Mouse (Mus musculus): ENCODE data around the gene 4933411K16Rik. TPM values are rescaled to one million over a fixed set of nuclear protein-coding genes. Genes with fewer than 3 reads are reported as not detected.
"Not testable (repeated sequence)": the region's sequence is repeated elsewhere in the genome, so short reads cannot be mapped to it uniquely, and the experiment has no call there.

The 4933411K16Rik gene
- polyA plus RNA-seq, 1 experiment from 2014 or later = not detected

DNA sequence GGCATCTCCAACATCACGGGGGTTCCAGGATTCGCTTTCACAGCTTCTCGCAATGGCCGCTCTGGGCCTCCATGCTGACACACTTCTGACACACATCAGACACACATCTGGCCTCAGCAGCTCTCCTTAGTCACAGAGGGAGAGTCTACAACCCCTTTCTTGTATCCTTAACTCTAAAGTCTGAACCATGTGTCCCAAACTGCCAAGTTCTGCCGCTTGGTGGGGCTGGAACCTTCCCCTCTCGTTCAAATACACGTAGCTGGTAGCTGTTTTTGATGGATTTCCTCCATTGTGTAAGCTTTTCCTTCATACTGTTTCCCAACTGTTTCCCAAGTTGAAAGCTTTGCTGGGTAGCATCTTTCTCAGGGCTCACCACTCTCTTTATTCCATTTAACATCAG, 19.2 kb downstream of the 4933411K16Rik start:
- no peak for ATAC-seq (ENCODE audit: low read depth)
- H3K4me1 ChIP-seq (replicated peaks; ENCODE audit: control insufficient read depth, insufficient read depth, low read length) = no peaks in the 10 kb centered on the region
- H3K9me3 ChIP-seq (ENCODE audit: control insufficient read depth, low read length) = no peaks in the 10 kb centered on the region
- no peak overlapping the region for H3K4me2 ChIP-seq (ENCODE audit: low read depth, low read length)
- H3K27me3 ChIP-seq (ENCODE audit: control insufficient read depth, insufficient read depth, low read depth, low read length) = no peaks in the 10 kb centered on the region
- no peak overlapping the region for H3K9ac ChIP-seq (ENCODE audit: low read length)
- 68% methylated on average over 7 of the region's 7 CpGs for WGBS
- no peak overlapping the region for H3K27ac ChIP-seq (ENCODE audit: low read length)
- no peaks in the 10 kb centered on the region for H3K36me3 ChIP-seq (ENCODE audit: control insufficient read depth, insufficient read depth, low read length)
- no peak overlapping the region for H3K4me3 ChIP-seq (ENCODE audit: low read length)

GRCm38 (mm10) chr19:42071886-42072608, 20.0 kb downstream of the 4933411K16Rik start:
- H3K36me3 ChIP-seq (ENCODE audit: control insufficient read depth, insufficient read depth, low read length) = no peaks in the 10 kb centered on the region
- H3K9me3 ChIP-seq (ENCODE audit: control insufficient read depth, low read length) = no peaks in the 10 kb centered on the region
- H3K9ac ChIP-seq (ENCODE audit: low read length) = no peak overlapping the region
- no peaks in the 10 kb centered on the region for H3K27me3 ChIP-seq (ENCODE audit: control insufficient read depth, insufficient read depth, low read depth, low read length)
- H3K27ac ChIP-seq (ENCODE audit: low read length) = no peak overlapping the region
- no peak overlapping the region for H3K4me2 ChIP-seq (ENCODE audit: low read depth, low read length)
- no peaks in the 10 kb centered on the region for H3K4me1 ChIP-seq (replicated peaks; ENCODE audit: control insufficient read depth, insufficient read depth, low read length)
- H3K4me3 ChIP-seq (ENCODE audit: low read length) = no peak overlapping the region
- WGBS = 67% methylated on average over 15 of the region's 15 CpGs
- no peak for ATAC-seq (ENCODE audit: low read depth)

GRCm38 (mm10) chr19:42072802-42073201, 20.8 kb downstream of the 4933411K16Rik start:
- Histone ChIP-seq H3K4me1 (replicated peaks; ENCODE audit: control insufficient read depth, insufficient read depth, low read length) (no peaks in the 10 kb centered on the region), H3K27ac (ENCODE audit: low read length) (no peak overlapping the region), H3K27me3 (ENCODE audit: control insufficient read depth, insufficient read depth, low read depth, low read length) (no peaks in the 10 kb centered on the region), H3K4me3 (ENCODE audit: low read length) (no peak overlapping the region), H3K4me2 (ENCODE audit: low read depth, low read length) (no peak overlapping the region), H3K9ac (ENCODE audit: low read length) (no peak overlapping the region), H3K36me3 (ENCODE audit: control insufficient read depth, insufficient read depth, low read length) (no peaks in the 10 kb centered on the region), H3K9me3 (ENCODE audit: control insufficient read depth, low read length) (no peaks in the 10 kb centered on the region)
- ATAC-seq (ENCODE audit: low read depth) = no peak
- WGBS = 65% methylated on average over 7 of the region's 7 CpGs

DNA sequence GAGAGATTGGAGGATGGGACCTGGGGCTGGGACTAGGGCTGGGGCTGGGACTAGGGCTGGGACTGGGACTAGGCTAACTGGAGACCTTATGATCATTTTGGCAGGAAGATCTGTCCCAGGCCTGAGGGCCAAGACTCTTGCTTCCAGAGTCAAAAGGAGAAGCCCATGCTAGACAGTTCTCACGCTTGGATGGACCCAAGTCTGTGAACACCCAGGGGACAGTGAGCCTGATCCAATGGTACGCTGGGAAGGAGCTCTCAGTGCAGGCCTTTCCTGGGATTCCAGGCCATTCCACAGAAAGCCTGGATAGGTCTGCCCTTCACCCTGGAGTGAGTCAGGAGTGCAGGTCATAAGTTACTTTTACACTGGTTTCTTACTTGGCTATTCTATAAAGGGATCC, 23.0 kb downstream of the 4933411K16Rik start:
- no peaks in the 10 kb centered on the region for H3K9me3 ChIP-seq (ENCODE audit: control insufficient read depth, low read length)
- 82% methylated on average over 2 of the region's 2 CpGs for WGBS
- H3K36me3 ChIP-seq (ENCODE audit: control insufficient read depth, insufficient read depth, low read length) = no peaks in the 10 kb centered on the region
- no peak overlapping the region for H3K27ac ChIP-seq (ENCODE audit: low read length)
- no peak overlapping the region for H3K9ac ChIP-seq (ENCODE audit: low read length)
- no peak for ATAC-seq (ENCODE audit: low read depth)
- H3K4me3 ChIP-seq (ENCODE audit: low read length) = no peak overlapping the region
- H3K27me3 ChIP-seq (ENCODE audit: control insufficient read depth, insufficient read depth, low read depth, low read length) = no peaks in the 10 kb centered on the region
- no peaks in the 10 kb centered on the region for H3K4me1 ChIP-seq (replicated peaks; ENCODE audit: control insufficient read depth, insufficient read depth, low read length)
- no peak overlapping the region for H3K4me2 ChIP-seq (ENCODE audit: low read depth, low read length)

GRCm38 (mm10) chr19:42075992-42076391, 23.9 kb downstream of the 4933411K16Rik start:
- no peak overlapping the region for H3K4me2 ChIP-seq (ENCODE audit: low read depth, low read length)
- ATAC-seq (ENCODE audit: low read depth) = no peak
- no peaks in the 10 kb centered on the region for H3K9me3 ChIP-seq (ENCODE audit: control insufficient read depth, low read length)
- H3K27ac ChIP-seq (ENCODE audit: low read length) = no peak overlapping the region
- H3K36me3 ChIP-seq (ENCODE audit: control insufficient read depth, insufficient read depth, low read length) = no peaks in the 10 kb centered on the region
- no peak overlapping the region for H3K9ac ChIP-seq (ENCODE audit: low read length)
- H3K4me1 ChIP-seq (replicated peaks; ENCODE audit: control insufficient read depth, insufficient read depth, low read length) = no peaks in the 10 kb centered on the region
- 90% methylated on average over 16 of the region's 16 CpGs for whole genome bisulfite sequencing
- no peaks in the 10 kb centered on the region for H3K27me3 ChIP-seq (ENCODE audit: control insufficient read depth, insufficient read depth, low read depth, low read length)
- no peak overlapping the region for H3K4me3 ChIP-seq (ENCODE audit: low read length)

GRCm38 (mm10) chr19:42078566-42078965, 26.5 kb downstream of the 4933411K16Rik start:
- H3K27me3 ChIP-seq (ENCODE audit: control insufficient read depth, insufficient read depth, low read depth, low read length) = no peaks in the 10 kb centered on the region
- no peak for ATAC-seq (ENCODE audit: low read depth)
- H3K27ac ChIP-seq (ENCODE audit: low read length) = no peak overlapping the region
- no peaks in the 10 kb centered on the region for H3K4me1 ChIP-seq (replicated peaks; ENCODE audit: control insufficient read depth, insufficient read depth, low read length)
- no peak overlapping the region for H3K4me3 ChIP-seq (ENCODE audit: low read length)
- no peak overlapping the region for H3K4me2 ChIP-seq (ENCODE audit: low read depth, low read length)
- no peak overlapping the region for H3K9ac ChIP-seq (ENCODE audit: low read length)
- 80% methylated on average over 8 of the region's 8 CpGs for WGBS
- no peaks in the 10 kb centered on the region for H3K9me3 ChIP-seq (ENCODE audit: control insufficient read depth, low read length)
- no peaks in the 10 kb centered on the region for H3K36me3 ChIP-seq (ENCODE audit: control insufficient read depth, insufficient read depth, low read length)

DNA sequence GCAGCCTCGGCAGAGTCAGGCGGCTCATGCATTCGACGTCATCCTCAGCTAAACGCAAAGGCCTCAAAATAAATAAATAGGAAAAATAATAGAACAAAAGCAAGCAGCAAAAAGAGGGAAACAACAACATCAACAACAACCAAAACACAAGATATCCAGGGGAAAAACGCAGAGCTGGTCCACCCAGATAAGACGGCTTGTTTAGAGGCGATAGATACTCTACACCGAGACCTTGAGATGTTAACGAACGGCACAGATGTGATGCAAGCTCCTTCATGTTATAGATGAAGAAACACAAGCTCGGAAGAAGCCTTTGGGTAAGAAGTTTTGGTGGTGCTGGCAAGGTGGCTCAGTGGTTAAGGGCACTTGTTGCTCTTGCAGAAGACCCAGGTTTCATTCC, 27.0 kb downstream of the 4933411K16Rik start:
- Histone ChIP-seq H3K9ac (ENCODE audit: low read length) (no peak overlapping the region), H3K4me2 (ENCODE audit: low read depth, low read length) (no peak overlapping the region), H3K4me1 (replicated peaks; ENCODE audit: control insufficient read depth, insufficient read depth, low read length) (no peaks in the 10 kb centered on the region), H3K9me3 (ENCODE audit: control insufficient read depth, low read length) (no peaks in the 10 kb centered on the region), H3K27ac (ENCODE audit: low read length) (no peak overlapping the region), H3K36me3 (ENCODE audit: control insufficient read depth, insufficient read depth, low read length) (no peaks in the 10 kb centered on the region), H3K4me3 (ENCODE audit: low read length) (no peak overlapping the region), H3K27me3 (ENCODE audit: control insufficient read depth, insufficient read depth, low read depth, low read length) (no peaks in the 10 kb centered on the region)
- WGBS = 95% methylated on average over 12 of the region's 12 CpGs
- no peak for ATAC-seq (ENCODE audit: low read depth)

GRCm38 (mm10) chr19:42079950-42080349, 27.9 kb downstream of the 4933411K16Rik start:
- Histone ChIP-seq H3K27me3 (ENCODE audit: control insufficient read depth, insufficient read depth, low read depth, low read length) (no peaks in the 10 kb centered on the region), H3K9me3 (ENCODE audit: control insufficient read depth, low read length) (no peaks in the 10 kb centered on the region), H3K27ac (ENCODE audit: low read length) (no peak overlapping the region), H3K9ac (ENCODE audit: low read length) (no peak overlapping the region), H3K4me1 (replicated peaks; ENCODE audit: control insufficient read depth, insufficient read depth, low read length) (no peaks in the 10 kb centered on the region), H3K4me2 (ENCODE audit: low read depth, low read length) (no peak overlapping the region), H3K36me3 (ENCODE audit: control insufficient read depth, insufficient read depth, low read length) (no peaks in the 10 kb centered on the region), H3K4me3 (ENCODE audit: low read length) (no peak overlapping the region)
- WGBS = 75% methylated on average over 5 of the region's 5 CpGs
- no peak for ATAC-seq (ENCODE audit: low read depth)

GRCm38 (mm10) chr19:42080469-42080868, 28.4 kb downstream of the 4933411K16Rik start:
- H3K4me3 ChIP-seq (ENCODE audit: low read length) = no peak overlapping the region
- H3K4me2 ChIP-seq (ENCODE audit: low read depth, low read length) = no peak overlapping the region
- peaks cover 1% of the 10 kb centered on the region for H3K4me1 ChIP-seq (replicated peaks; ENCODE audit: control insufficient read depth, insufficient read depth, low read length)
- H3K27me3 ChIP-seq (ENCODE audit: control insufficient read depth, insufficient read depth, low read depth, low read length) = no peaks in the 10 kb centered on the region
- no peaks in the 10 kb centered on the region for H3K36me3 ChIP-seq (ENCODE audit: control insufficient read depth, insufficient read depth, low read length)
- H3K27ac ChIP-seq (ENCODE audit: low read length) = no peak overlapping the region
- no peak overlapping the region for H3K9ac ChIP-seq (ENCODE audit: low read length)
- H3K9me3 ChIP-seq (ENCODE audit: control insufficient read depth, low read length) = no peaks in the 10 kb centered on the region
- ATAC-seq (ENCODE audit: low read depth) = no peak
- WGBS = 80% methylated on average over 11 of the region's 11 CpGs

DNA sequence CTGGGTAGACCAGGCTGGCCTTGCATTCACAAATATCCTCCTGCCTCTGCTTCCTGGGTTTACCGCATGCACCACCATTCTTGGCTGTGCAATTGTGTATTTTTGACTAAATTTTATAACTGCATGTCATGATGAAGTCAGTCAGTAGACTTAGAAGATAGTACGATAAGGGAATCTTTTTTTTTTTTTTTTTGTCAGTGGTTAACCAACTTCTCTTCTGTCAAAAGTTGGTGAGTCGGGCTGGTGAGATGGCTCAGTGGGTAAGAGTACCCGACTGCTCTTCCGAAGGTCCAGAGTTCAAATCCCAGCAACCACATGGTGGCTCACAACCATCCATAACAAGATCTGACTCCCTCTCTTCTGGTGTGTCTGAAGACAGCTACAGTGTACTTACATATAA, 29.6 kb downstream of the 4933411K16Rik start:
- H3K27ac ChIP-seq (ENCODE audit: low read length); H3K9ac ChIP-seq (ENCODE audit: low read length); H3K36me3 ChIP-seq (ENCODE audit: control insufficient read depth, insufficient read depth, low read length); ATAC-seq (ENCODE audit: low read depth); H3K4me2 ChIP-seq (ENCODE audit: low read depth, low read length); H3K9me3 ChIP-seq (ENCODE audit: control insufficient read depth, low read length); H3K4me3 ChIP-seq (ENCODE audit: low read length); H3K27me3 ChIP-seq (ENCODE audit: control insufficient read depth, insufficient read depth, low read depth, low read length): not testable (repeated sequence)
- peaks cover 10% of the 10 kb centered on the region for H3K4me1 ChIP-seq (replicated peaks; ENCODE audit: control insufficient read depth, insufficient read depth, low read length)
- 91% methylated on average over 5 of the region's 5 CpGs for WGBS

Data from lung, embryonic 16.5 days (tissue).